ENCODE assay signal across 8 mouse cellular contexts in the genomic region with DNA sequence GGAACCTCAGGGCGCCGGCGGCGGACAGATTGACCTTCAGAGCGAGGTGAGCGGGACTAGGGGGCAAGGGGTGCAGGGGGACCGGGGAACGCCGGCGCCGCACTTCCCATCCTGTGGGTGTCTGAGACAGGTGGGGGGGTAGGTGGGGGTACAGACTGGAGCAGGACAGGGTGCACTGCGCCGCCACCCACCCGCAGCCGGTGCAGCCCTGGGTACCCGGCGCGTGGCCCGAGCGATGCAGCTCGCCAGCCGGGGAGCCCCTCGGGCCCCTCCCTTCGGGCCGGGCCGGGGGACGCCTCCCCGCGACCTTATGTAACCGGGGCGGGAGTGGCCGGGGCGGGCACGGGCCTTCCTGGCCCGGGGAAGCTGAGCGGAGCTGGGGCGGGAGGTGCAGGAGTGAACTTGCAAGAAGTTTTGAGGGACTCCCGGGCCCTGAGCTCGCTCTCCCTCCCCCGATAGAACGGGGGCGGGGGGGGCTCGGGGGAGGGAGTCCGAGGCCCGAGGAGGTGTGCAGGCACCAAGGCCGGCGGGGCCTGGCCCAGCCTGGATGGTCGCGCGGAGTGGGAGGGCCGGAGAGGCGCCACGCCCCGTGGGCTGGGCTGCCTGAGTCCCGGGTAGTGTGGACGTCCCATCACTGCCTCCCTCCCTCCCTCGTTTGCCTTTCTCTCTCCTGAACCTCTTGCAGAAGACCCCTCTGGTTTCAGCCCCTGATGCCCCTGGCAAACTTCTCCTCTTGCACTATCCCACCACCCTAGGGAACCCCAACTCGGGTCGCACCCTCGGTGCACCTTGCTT. TPM values are rescaled to one million over a fixed set of nuclear protein-coding genes. Genes with fewer than 3 reads are reported as not detected.
DNase-seq lines count a peak whose midpoint lies in the region; ATAC-seq and TF ChIP-seq lines count a peak whose summit lies in the region.

No protein-coding gene starts in this region.

- dilution Hi-C loops in CH12.LX (cut with MboI; ENCODE audit: extremely low pct_ligation_motif_present, extremely low pct_unique_long_range_greater_than_20kb, low sequenced_read_pairs) = no loop called here

- peak overlapping the region; percentile 17; the same call in 1 of the 2 replicates for H3K4me2 ChIP-seq in CH12.LX (ENCODE audit: insufficient read depth, low read depth, poor library complexity, severe bottlenecking)
- peak overlapping the region; percentile 95 for H3K4me2 ChIP-seq in forebrain, embryonic 14.5 days (ENCODE audit: low read length)
- peak overlapping the region; percentile 96 for H3K4me2 ChIP-seq in neural tube, embryonic 15.5 days

- TF ChIP-seq POLR2A in CH12.LX (IDR thresholded peaks at IDR 0.05; ENCODE audit: low read depth, low read length) = peak; percentile 62
- peak; percentile 68; the same call in 1 of the 2 replicates for TF ChIP-seq POLR2A in lung, adult 2 months (IDR thresholded peaks at IDR 0.05; ENCODE audit: borderline replicate concordance, extremely low read depth, low read depth, low read length)

- peaks cover 12 to 28% of the 10 kb centered on the region in 2 experiments for H3K4me1 ChIP-seq in CH12.LX (ENCODE audit: control insufficient read depth in 1 of 2, insufficient read depth in 2 of 2)
- H3K4me1 ChIP-seq in forebrain, embryonic 14.5 days (ENCODE audit: control insufficient read depth, insufficient read depth, low read length) = peaks cover 2% of the 10 kb centered on the region
- H3K4me1 ChIP-seq in lung, adult 2 months (ENCODE audit: control insufficient read depth, insufficient read depth, low read length) = peaks cover 8% of the 10 kb centered on the region; the same call in 1 of the 2 replicates
- H3K4me1 ChIP-seq in neural tube, embryonic 15.5 days = peaks cover 26% of the 10 kb centered on the region

- peak overlapping the region; percentile 84 for H3K9ac ChIP-seq in CH12.LX (ENCODE audit: insufficient read depth, low read depth)
- H3K9ac ChIP-seq in forebrain, embryonic 14.5 days (ENCODE audit: low read length) = peak overlapping the region; percentile 58
- H3K9ac ChIP-seq in neural tube, embryonic 15.5 days (replicated peaks) = peak overlapping the region; percentile 53

- intact Hi-C loops in heart, postnatal 14 days (cut with DNase I) = loop anchor here (2.0 kb wide), 1 partner anchor 19 kb away; no protein-coding TSS in a partner anchor

- peak; percentile 80 for DNase-seq in CH12.LX (ENCODE audit: extremely low read depth)
- peak; percentile 40 for DNase-seq in forebrain, embryonic 14.5 days (ENCODE audit: low spot score)
- DNase-seq in heart, postnatal 14 days = peak; percentile 91 to 93
- peak; percentile 61 to 78 for DNase-seq in layer of hippocampus, adult 18-20 months (ENCODE audit: low spot score in 2 of 2)
- peak; percentile 89 for DNase-seq in lung, adult 2 months
- peak; percentile 69 to 72 for DNase-seq in thymus, adult 18-20 months

- no peaks in the 10 kb centered on the region for H3K27me3 ChIP-seq in CH12.LX (replicated peaks)
- H3K27me3 ChIP-seq in forebrain, embryonic 14.5 days (replicated peaks; ENCODE audit: control insufficient read depth, insufficient read depth, low read length) = peaks cover 28% of the 10 kb centered on the region
- H3K27me3 ChIP-seq in neural tube, embryonic 15.5 days (replicated peaks) = peaks cover 22% of the 10 kb centered on the region

- 2% methylated on average over 34 of the region's 60 CpGs for WGBS in forebrain, embryonic 14.5 days
- under 1% methylated on average over 54 of the region's 60 CpGs for WGBS in lung, adult 2 months
- WGBS in neural tube, embryonic 15.5 days = 1% methylated on average over 45 of the region's 60 CpGs

- TF ChIP-seq EP300 in CH12.LX (IDR thresholded peaks at IDR 0.05; ENCODE audit: low read length) = no peak

- TF ChIP-seq CTCF in CH12.LX (conservative IDR thresholded peaks at IDR 0.05 in 1 of 2, IDR thresholded peaks at IDR 0.05 in 1 of 2; ENCODE audit: low read depth in 2 of 2, low read length in 2 of 2) = no peak
- no peak for TF ChIP-seq CTCF in lung, adult 2 months (IDR thresholded peaks at IDR 0.05; ENCODE audit: insufficient read depth, low read length)

- peaks cover 0 to 11% of the 10 kb centered on the region in 2 experiments for H3K36me3 ChIP-seq in CH12.LX (replicated peaks in 1 of 2; ENCODE audit: control insufficient read depth in 1 of 2, insufficient read depth in 1 of 2, low read length in 1 of 2)
- H3K36me3 ChIP-seq in forebrain, embryonic 14.5 days (ENCODE audit: control insufficient read depth, insufficient read depth, low read length) = no peaks in the 10 kb centered on the region
- H3K36me3 ChIP-seq in neural tube, embryonic 15.5 days = no peaks in the 10 kb centered on the region

- H3K79me2 ChIP-seq in CH12.LX (replicated peaks; ENCODE audit: control insufficient read depth, extremely low read depth, insufficient read depth, poor library complexity, severe bottlenecking) = peaks cover 19% of the 10 kb centered on the region

- no peak for TF ChIP-seq RAD21 in CH12.LX (IDR thresholded peaks at IDR 0.05; ENCODE audit: low read depth, low read length)

- H3K4me3 ChIP-seq in CH12.LX (replicated peaks in 1 of 3; ENCODE audit: low read depth in 2 of 3, low read length in 2 of 3, poor library complexity in 1 of 3) = peak overlapping the region; percentile 50 to 87 (median 79)
- peak overlapping the region; percentile 53 for H3K4me3 ChIP-seq in forebrain, embryonic 14.5 days (ENCODE audit: low read depth, low read length)
- H3K4me3 ChIP-seq in lung, adult 2 months (replicated peaks; ENCODE audit: extremely low read depth, low read depth, low read length) = peak overlapping the region; percentile 92
- H3K4me3 ChIP-seq in neural tube, embryonic 15.5 days (replicated peaks) = peak overlapping the region; percentile 65

- peak overlapping the region; percentile 99 for H3K27ac ChIP-seq in CH12.LX (ENCODE audit: insufficient read depth, low read depth)
- no peak overlapping the region for H3K27ac ChIP-seq in forebrain, embryonic 14.5 days (ENCODE audit: low read depth, low read length)
- peak overlapping the region; percentile 54 for H3K27ac ChIP-seq in neural tube, embryonic 15.5 days (replicated peaks)

- peaks cover 3% of the 10 kb centered on the region for H3K9me3 ChIP-seq in CH12.LX (replicated peaks; ENCODE audit: low read length)
- H3K9me3 ChIP-seq in forebrain, embryonic 14.5 days (replicated peaks; ENCODE audit: control insufficient read depth, low read length) = no peaks in the 10 kb centered on the region
- no peaks in the 10 kb centered on the region for H3K9me3 ChIP-seq in neural tube, embryonic 15.5 days (replicated peaks)

- in situ Hi-C loops in CH12.LX (cut with MboI; ENCODE audit: low pct_ligation_motif_present, low pct_unique_long_range_greater_than_20kb, low sequenced_read_pairs) = no loop called here

- peak; percentile 74 for ATAC-seq in cerebellum, adult (ENCODE audit: insufficient number of reproducible peaks, low FRiP score, low TSS enrichment)
- peak; percentile 75 for ATAC-seq in forebrain, embryonic 14.5 days
- ATAC-seq in neural tube, embryonic 15.5 days (ENCODE audit: low FRiP score) = peak; percentile 71

TF ChIP-seq in CH12.LX, 34 proteins besides CTCF, POLR2A, EP300 and RAD21 (continues in another document):
- no peak for TF ChIP-seq RCOR1 (conservative IDR thresholded peaks at IDR 0.05; ENCODE audit: low read depth, low read length)

RNA-seq across cellular contexts. Expression of a gene that starts 0.6 kb away (rescaled TPM):
- total RNA-seq in CH12.LX (2012; rRNA removed) (49.3 and 57.3 TPM in 2 replicates), CH12.LX (2014; rRNA removed) (26.9 and 29.1 TPM in 2 replicates)
- polyA plus RNA-seq in CH12.LX (2012; ENCODE audit: insufficient read length, low read depth) = 39.9 and 41.3 TPM in 2 replicates
- polyA plus RNA-seq in forebrain, embryonic 14.5 days (2014; fragmentation: Nextera tagmentation; extraction: Ambion mirVana) = 2.2 and 2.4 TPM in 2 replicates
- total RNA-seq in heart, postnatal 14 days (2021) = 10 to 100 TPM; 46.8 to 49.3 TPM
- total RNA-seq in layer of hippocampus, adult 18-20 months (2021) = 10 to 100 TPM; 11.2 to 11.9 TPM
- 43.4 and 51.1 TPM in 2 replicates for polyA plus RNA-seq in lung, adult 2 months (2012; rRNA removed)
- 3.7 and 5.5 TPM in 2 replicates for polyA plus RNA-seq in neural tube, embryonic 15.5 days (2015; fragmentation: Nextera tagmentation; extraction: Ambion mirVana)

RNA-seq across cellular contexts. Expression of a gene that starts 10.8 kb away (rescaled TPM):
- total RNA-seq in CH12.LX (2012; rRNA removed) (not detected in 2 replicates), CH12.LX (2014; rRNA removed) (not detected in 2 replicates)
- not detected in 2 replicates for polyA plus RNA-seq in CH12.LX (2012; ENCODE audit: insufficient read length, low read depth)
- not detected in 2 replicates for polyA plus RNA-seq in forebrain, embryonic 14.5 days (2014; fragmentation: Nextera tagmentation; extraction: Ambion mirVana)
- not detected for total RNA-seq in heart, postnatal 14 days (2021)
- total RNA-seq in layer of hippocampus, adult 18-20 months (2021) = not detected
- polyA plus RNA-seq in lung, adult 2 months (2012; rRNA removed) = 1.9 and 2.0 TPM in 2 replicates
- polyA plus RNA-seq in neural tube, embryonic 15.5 days (2015; fragmentation: Nextera tagmentation; extraction: Ambion mirVana) = 0.17 TPM in 1 of 2 replicates, not detected in the other

RNA-seq across cellular contexts. Expression of a gene that starts 42.9 kb away (rescaled TPM):
- total RNA-seq in CH12.LX (2012; rRNA removed) (0.21 and 0.30 TPM in 2 replicates), CH12.LX (2014; rRNA removed) (not detected in 2 replicates)
- polyA plus RNA-seq in CH12.LX (2012; ENCODE audit: insufficient read length, low read depth) = 0.29 and 0.55 TPM in 2 replicates
- 0.42 and 0.62 TPM in 2 replicates for polyA plus RNA-seq in forebrain, embryonic 14.5 days (2014; fragmentation: Nextera tagmentation; extraction: Ambion mirVana)
- total RNA-seq in heart, postnatal 14 days (2021) = 1 to 10 TPM; 3.8 to 5.4 TPM
- total RNA-seq in layer of hippocampus, adult 18-20 months (2021) = 1 to 10 TPM; 2.3 to 3.4 TPM
- polyA plus RNA-seq in lung, adult 2 months (2012; rRNA removed) = 3.3 and 3.9 TPM in 2 replicates
- polyA plus RNA-seq in neural tube, embryonic 15.5 days (2015; fragmentation: Nextera tagmentation; extraction: Ambion mirVana) = 1.1 and 2.6 TPM in 2 replicates

RNA-seq across cellular contexts. Expression of a gene that starts 43.2 kb away (rescaled TPM):
- 0.25 and 0.59 TPM in 2 replicates for total RNA-seq in CH12.LX (2012; rRNA removed)
- total RNA-seq in CH12.LX (2014; rRNA removed) = 0.11 and 0.12 TPM in 2 replicates
- 0.15 TPM in 1 of 2 replicates, not detected in the other for polyA plus RNA-seq in CH12.LX (2012; ENCODE audit: insufficient read length, low read depth)
- polyA plus RNA-seq in forebrain, embryonic 14.5 days (2014; fragmentation: Nextera tagmentation; extraction: Ambion mirVana) = 4.7 and 4.8 TPM in 2 replicates
- total RNA-seq in heart, postnatal 14 days (2021) = under 1 TPM; 0.74 to 0.78 TPM
- total RNA-seq in layer of hippocampus, adult 18-20 months (2021) = 1 to 10 TPM; 4.3 to 4.7 TPM
- polyA plus RNA-seq in lung, adult 2 months (2012; rRNA removed) = 0.72 and 0.87 TPM in 2 replicates
- polyA plus RNA-seq in neural tube, embryonic 15.5 days (2015; fragmentation: Nextera tagmentation; extraction: Ambion mirVana) = 1.5 and 1.6 TPM in 2 replicates

RNA-seq across cellular contexts. Expression of a gene that starts 48.6 kb away (rescaled TPM):
- total RNA-seq in CH12.LX (2012; rRNA removed) (1.6 and 2.9 TPM in 2 replicates), CH12.LX (2014; rRNA removed) (0.19 and 0.54 TPM in 2 replicates)
- polyA plus RNA-seq in CH12.LX (2012; ENCODE audit: insufficient read length, low read depth) = 0.67 and 0.76 TPM in 2 replicates
- polyA plus RNA-seq in forebrain, embryonic 14.5 days (2014; fragmentation: Nextera tagmentation; extraction: Ambion mirVana) = 16.1 and 17.4 TPM in 2 replicates
- total RNA-seq in heart, postnatal 14 days (2021) = 1 to 10 TPM; 3.3 to 5.4 TPM
- total RNA-seq in layer of hippocampus, adult 18-20 months (2021) = 10 to 100 TPM; 26.0 to 29.8 TPM
- 15.2 and 17.2 TPM in 2 replicates for polyA plus RNA-seq in lung, adult 2 months (2012; rRNA removed)
- 52.5 and 60.6 TPM in 2 replicates for polyA plus RNA-seq in neural tube, embryonic 15.5 days (2015; fragmentation: Nextera tagmentation; extraction: Ambion mirVana)

Comparison
In these comparisons a context has a peak if more than half of its experiments do, and no peak if none do; other contexts are left out.
1. DNase-seq: peak in every context shown above with its lines; median percentile 92 in heart, postnatal 14 days; 89 in lung, adult 2 months; 80 in CH12.LX; 70 in thymus, adult 18-20 months; 70 in layer of hippocampus, adult 18-20 months; 40 in forebrain, embryonic 14.5 days.
2. H3K4me2 ChIP-seq: peak in every context shown above with its lines; median percentile 96 in neural tube, embryonic 15.5 days; 95 in forebrain, embryonic 14.5 days; 17 in CH12.LX.